Mouse (Mus musculus): ENCODE data around the gene Klhl29. TPM values are rescaled to one million over a fixed set of nuclear protein-coding genes. Genes with fewer than 3 reads are reported as not detected.
A peak's percentile ranks its signal among the peaks of the same experiment; 100 is the strongest.

Gene Klhl29
- polyA plus RNA-seq, 1 experiment, result 6.7 TPM

GRCm38 (mm10) chr12:5204071-5204840, 171.2 kb downstream of the Klhl29 start:
- WGBS, result 64% methylated on average over 11 of the region's 11 CpGs
- DNase-seq, result no peak
- H3K27ac ChIP-seq (ENCODE audit: control insufficient read depth, insufficient read depth, low read length), result no peak overlapping the region
- H3K27me3 ChIP-seq (ENCODE audit: control insufficient read depth, insufficient read depth, low read length), result no peaks in the 10 kb centered on the region
- H3K4me3 ChIP-seq (ENCODE audit: control insufficient read depth, insufficient read depth, low read length), result no peak overlapping the region
- H3K36me3 ChIP-seq (ENCODE audit: control insufficient read depth, insufficient read depth, low read length), result no peaks in the 10 kb centered on the region
- H3K4me1 ChIP-seq (replicated peaks; ENCODE audit: control insufficient read depth, insufficient read depth, low read length), result no peaks in the 10 kb centered on the region
- TF ChIP-seq POLR2A (IDR thresholded peaks at IDR 0.05; ENCODE audit: control insufficient read depth, extremely low read depth, insufficient read depth, low read length, poor library complexity) (no peak), CTCF (IDR thresholded peaks at IDR 0.05; ENCODE audit: borderline replicate concordance, control insufficient read depth, extremely low read depth, insufficient read depth, low read length, poor library complexity) (no peak)

GRCm38 (mm10) chr12:5203385-5203784, 172.1 kb downstream of the Klhl29 start:
- no peak for TF ChIP-seq POLR2A (IDR thresholded peaks at IDR 0.05; ENCODE audit: control insufficient read depth, extremely low read depth, insufficient read depth, low read length, poor library complexity)
- no peak for TF ChIP-seq CTCF (IDR thresholded peaks at IDR 0.05; ENCODE audit: borderline replicate concordance, control insufficient read depth, extremely low read depth, insufficient read depth, low read length, poor library complexity)
- Histone ChIP-seq H3K4me3 (ENCODE audit: control insufficient read depth, insufficient read depth, low read length) (no peak overlapping the region), H3K4me1 (replicated peaks; ENCODE audit: control insufficient read depth, insufficient read depth, low read length) (no peaks in the 10 kb centered on the region), H3K27ac (ENCODE audit: control insufficient read depth, insufficient read depth, low read length) (no peak overlapping the region), H3K36me3 (ENCODE audit: control insufficient read depth, insufficient read depth, low read length) (no peaks in the 10 kb centered on the region), H3K27me3 (ENCODE audit: control insufficient read depth, insufficient read depth, low read length) (no peaks in the 10 kb centered on the region)
- no peak for DNase-seq
- WGBS, result 81% methylated on average over 5 of the region's 5 CpGs

- H3K27me3 ChIP-seq (ENCODE audit: control insufficient read depth, insufficient read depth, low read length), result no peaks in the 10 kb centered on the region
- no peak overlapping the region for H3K4me3 ChIP-seq (ENCODE audit: control insufficient read depth, insufficient read depth, low read length)
- DNase-seq, result no peak
- TF ChIP-seq CTCF (IDR thresholded peaks at IDR 0.05; ENCODE audit: borderline replicate concordance, control insufficient read depth, extremely low read depth, insufficient read depth, low read length, poor library complexity) (no peak), POLR2A (IDR thresholded peaks at IDR 0.05; ENCODE audit: control insufficient read depth, extremely low read depth, insufficient read depth, low read length, poor library complexity) (no peak)
- H3K4me1 ChIP-seq (replicated peaks; ENCODE audit: control insufficient read depth, insufficient read depth, low read length), result no peaks in the 10 kb centered on the region
- H3K36me3 ChIP-seq (ENCODE audit: control insufficient read depth, insufficient read depth, low read length), result no peaks in the 10 kb centered on the region
- no peak overlapping the region for H3K27ac ChIP-seq (ENCODE audit: control insufficient read depth, insufficient read depth, low read length)
- 68% methylated on average over 4 of the region's 4 CpGs for WGBS
These were observed 177.2 kb downstream of the Klhl29 start for GRCm38 (mm10) chr12:5198254-5198653.

GRCm38 (mm10) chr12:5194176-5194575, 181.3 kb downstream of the Klhl29 start:
- Histone ChIP-seq H3K4me3 (ENCODE audit: control insufficient read depth, insufficient read depth, low read length) (no peak overlapping the region), H3K27ac (ENCODE audit: control insufficient read depth, insufficient read depth, low read length) (no peak overlapping the region), H3K36me3 (ENCODE audit: control insufficient read depth, insufficient read depth, low read length) (no peaks in the 10 kb centered on the region), H3K27me3 (ENCODE audit: control insufficient read depth, insufficient read depth, low read length) (no peaks in the 10 kb centered on the region), H3K4me1 (replicated peaks; ENCODE audit: control insufficient read depth, insufficient read depth, low read length) (no peaks in the 10 kb centered on the region; the same call in 1 of the 2 replicates)
- TF ChIP-seq CTCF (IDR thresholded peaks at IDR 0.05; ENCODE audit: borderline replicate concordance, control insufficient read depth, extremely low read depth, insufficient read depth, low read length, poor library complexity) (no peak), POLR2A (IDR thresholded peaks at IDR 0.05; ENCODE audit: control insufficient read depth, extremely low read depth, insufficient read depth, low read length, poor library complexity) (no peak)
- 85% methylated on average over 6 of the region's 6 CpGs for WGBS
- no peak for DNase-seq

GRCm38 (mm10) chr12:5192380-5192718, 183.1 kb downstream of the Klhl29 start:
- H3K4me1 ChIP-seq (replicated peaks; ENCODE audit: control insufficient read depth, insufficient read depth, low read length), result no peaks in the 10 kb centered on the region; the same call in 1 of the 2 replicates
- no peak overlapping the region for H3K4me3 ChIP-seq (ENCODE audit: control insufficient read depth, insufficient read depth, low read length)
- 89% methylated on average over 9 of the region's 9 CpGs for WGBS
- H3K36me3 ChIP-seq (ENCODE audit: control insufficient read depth, insufficient read depth, low read length), result no peaks in the 10 kb centered on the region
- TF ChIP-seq POLR2A (IDR thresholded peaks at IDR 0.05; ENCODE audit: control insufficient read depth, extremely low read depth, insufficient read depth, low read length, poor library complexity), result no peak
- no peak for TF ChIP-seq CTCF (IDR thresholded peaks at IDR 0.05; ENCODE audit: borderline replicate concordance, control insufficient read depth, extremely low read depth, insufficient read depth, low read length, poor library complexity)
- no peaks in the 10 kb centered on the region for H3K27me3 ChIP-seq (ENCODE audit: control insufficient read depth, insufficient read depth, low read length)
- no peak for DNase-seq
- no peak overlapping the region for H3K27ac ChIP-seq (ENCODE audit: control insufficient read depth, insufficient read depth, low read length)

GRCm38 (mm10) chr12:5191628-5192379, 183.7 kb downstream of the Klhl29 start:
- Histone ChIP-seq H3K4me1 (replicated peaks; ENCODE audit: control insufficient read depth, insufficient read depth, low read length) (no peaks in the 10 kb centered on the region; the same call in 1 of the 2 replicates), H3K4me3 (ENCODE audit: control insufficient read depth, insufficient read depth, low read length) (0 out of 2 replicates have a peak overlapping the region, but pooled peaks have one; percentile 6), H3K36me3 (ENCODE audit: control insufficient read depth, insufficient read depth, low read length) (no peaks in the 10 kb centered on the region), H3K27me3 (ENCODE audit: control insufficient read depth, insufficient read depth, low read length) (no peaks in the 10 kb centered on the region), H3K27ac (ENCODE audit: control insufficient read depth, insufficient read depth, low read length) (no peak overlapping the region)
- TF ChIP-seq POLR2A (IDR thresholded peaks at IDR 0.05; ENCODE audit: control insufficient read depth, extremely low read depth, insufficient read depth, low read length, poor library complexity), result no peak
- no peak for TF ChIP-seq CTCF (IDR thresholded peaks at IDR 0.05; ENCODE audit: borderline replicate concordance, control insufficient read depth, extremely low read depth, insufficient read depth, low read length, poor library complexity)
- 31% methylated on average over 14 of the region's 14 CpGs for WGBS
- peak; percentile 10 for DNase-seq
